Mouse (Mus musculus) bone marrow macrophage, adult 2 months (primary cell): Measurements from ENCODE around the gene Ms4a4b.

ENCODE experiments used
- CTCF ChIP-seq: IDR thresholded peaks from 2 replicates; pipeline ENCODE4 v1.5.1; 2012; ENCODE audit warnings: low read depth, mild to moderate bottlenecking, low read length, moderate library complexity
- POLR2A ChIP-seq: IDR thresholded peaks from 2 replicates; pipeline ENCODE4 v1.6.1; 2012; ENCODE audit warnings: mild to moderate bottlenecking, low read depth, low read length, borderline replicate concordance

DNA sequence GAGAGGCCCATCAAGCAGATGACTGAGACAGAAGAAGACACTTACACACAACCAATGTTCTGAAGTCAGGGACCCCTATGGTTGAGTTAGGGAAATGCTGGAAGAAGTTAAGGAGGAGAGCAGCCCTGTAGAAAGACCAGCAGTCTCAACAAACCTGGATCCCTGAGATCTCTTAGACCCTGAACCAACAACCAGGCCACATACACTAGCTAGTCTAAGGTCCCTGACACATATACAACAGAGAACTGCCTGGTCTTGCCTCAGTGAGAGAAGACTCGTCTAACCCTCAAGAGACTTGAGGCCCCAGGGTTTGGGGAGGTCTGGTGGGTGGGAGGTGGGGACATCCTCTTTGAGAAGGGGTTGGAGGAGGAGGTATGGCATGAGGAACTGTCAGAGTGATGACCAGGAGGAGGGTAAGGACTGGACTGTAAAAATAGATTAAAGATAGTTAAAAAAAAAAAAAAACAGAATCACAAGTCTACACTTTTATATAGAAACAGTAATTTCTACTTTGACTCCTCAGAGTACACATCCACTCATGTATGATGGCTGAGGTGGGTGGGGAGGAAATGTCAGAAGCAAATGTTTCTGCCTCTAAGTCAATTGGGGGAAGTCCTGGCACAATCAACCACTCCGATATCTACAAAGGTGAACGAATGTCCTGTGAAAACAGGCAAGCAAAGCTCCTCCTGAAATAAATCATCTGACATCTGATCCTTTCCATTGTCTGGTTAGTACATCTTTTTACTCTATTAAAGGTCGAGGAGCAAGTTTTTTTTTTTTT, 48.2 kb downstream of the Ms4a4b start:
- no peak for TF ChIP-seq CTCF
- TF ChIP-seq POLR2A, result no peak
